Mouse (Mus musculus) stomach, embryonic 14.5 days (tissue): ENCODE data around the gene Rnase12. TPM values are rescaled to one million over a fixed set of nuclear protein-coding genes. Genes with fewer than 3 reads are reported as not detected.
A peak's percentile ranks its signal among the peaks of the same experiment; 100 is the strongest.
"Not testable (repeated sequence)": the region's sequence is repeated elsewhere in the genome, so short reads cannot be mapped to it uniquely, and the experiment has no call there.

Experiments used
- ATAC-seq: fragments of 200-750 bp; cut with Nextera tagmentation; 2 replicates; pipeline ENCODE4 v1.8.0; 2017; ENCODE audit warnings: low read depth, moderate TSS enrichment; ENCODE audit not compliant: insufficient number of reproducible peaks, insufficient read depth, low FRiP score
- H3K27ac ChIP-seq: fragments of 300-500 bp; sonication (generic); 2 replicates; pipeline ENCODE4 v1.5.1; 2014; ENCODE audit warnings: mild to moderate bottlenecking, low read length, moderate library complexity, mixed read lengths
- H3K27me3 ChIP-seq: fragments of 300-500 bp; sonication (generic); 2 replicates; pipeline ENCODE4 v1.6.1; 2014; ENCODE audit warnings: low read length, control low read depth, mixed read lengths; ENCODE audit not compliant: control insufficient read depth, insufficient read depth
- H3K36me3 ChIP-seq: fragments of 300-500 bp; sonication (generic); 2 replicates; pipeline ENCODE4 v1.6.1; 2014; ENCODE audit warnings: mild to moderate bottlenecking, control low read depth, low read length, moderate library complexity, mixed read lengths; ENCODE audit not compliant: control insufficient read depth, insufficient read depth
- H3K4me1 ChIP-seq: fragments of 300-500 bp; sonication (generic); 2 replicates; pipeline ENCODE4 v1.6.1; 2014; ENCODE audit warnings: low read length, control low read depth, mixed read lengths; ENCODE audit not compliant: control insufficient read depth, insufficient read depth
- H3K4me2 ChIP-seq: fragments of 300-500 bp; sonication (generic); replicated peaks from 2 replicates; pipeline ENCODE4 v1.6.1; 2014; ENCODE audit warnings: low read depth, low read length, control low read depth
- H3K4me3 ChIP-seq: fragments of 300-500 bp; sonication (generic); 2 replicates; pipeline ENCODE4 v1.5.1; 2014; ENCODE audit warnings: low read depth, low read length, control low read depth
- H3K9ac ChIP-seq: fragments of 300-500 bp; sonication (generic); replicated peaks from 2 replicates; pipeline ENCODE4 v1.6.1; 2014; ENCODE audit warnings: low read depth, mild to moderate bottlenecking, control low read depth, low read length, moderate library complexity, mixed read lengths
- H3K9me3 ChIP-seq: fragments of 300-500 bp; sonication (generic); 2 replicates; pipeline ENCODE4 v1.6.1; 2016; ENCODE audit warnings: low read depth, low read length, control low read depth; ENCODE audit not compliant: control insufficient read depth
- WGBS: fragments of 180-500 bp; shearing (Covaris S2); extraction: QIAGEN DNeasy Blood & Tissue Kit; methylation state at CpG from one replicate; pipeline ENCODE4 v1.1.7; 2014; 5-methylcytosine and 5-hydroxymethylcytosine counted together
- polyA plus RNA-seq: library from polyadenylated mRNA; unstranded; fragments of >200 nt; fragmentation: Nextera tagmentation; extraction: Ambion mirVana; gene quantifications from 2 replicates; pipeline ENCODE4 v1.2.1, GENCODE M21; 2014

The Rnase12 gene
- polyA plus RNA-seq, result 0.80 TPM in 1 of 2 replicates, not detected in the other

- Histone ChIP-seq H3K9ac (no peak within 1 kb of the TSS), H3K36me3 (no peaks in the 10 kb centered on the region), H3K4me1 (0 out of 2 replicates have a peak, but pooled peaks cover 6% of the 10 kb centered on the region), H3K27ac (no peak within 1 kb of the TSS), H3K9me3 (no peaks in the 10 kb centered on the region), H3K4me3 (no peak within 1 kb of the TSS), H3K27me3 (no peaks in the 10 kb centered on the region), H3K4me2 (no peak within 1 kb of the TSS)
- ATAC-seq, result no peak
- WGBS, result 53% methylated on average over 9 of the region's 9 CpGs
These were observed at the start of gene Rnase12 for GRCm38 (mm10) chr14:51057401-51057831. TSS of gene Rnase12 (minus strand) at chr14:51057661.

GRCm38 (mm10) chr14:51106449-51106967 lies 49.0 kb upstream of the Rnase12 start:
- no peak for ATAC-seq
- H3K27me3 ChIP-seq, result no peaks in the 10 kb centered on the region
- H3K4me3 ChIP-seq, result no peak overlapping the region
- no peak overlapping the region for H3K27ac ChIP-seq
- 0 out of 2 replicates have a peak, but pooled peaks cover 4% of the 10 kb centered on the region for H3K36me3 ChIP-seq
- no peaks in the 10 kb centered on the region for H3K9me3 ChIP-seq
- no peak overlapping the region for H3K9ac ChIP-seq
- H3K4me1 ChIP-seq, result no peaks in the 10 kb centered on the region
- H3K4me2 ChIP-seq, result no peak overlapping the region

GRCm38 (mm10) chr14:51104366-51104765 lies 46.9 kb upstream of the Rnase12 start:
- H3K36me3 ChIP-seq, result 0 out of 2 replicates have a peak, but pooled peaks cover 4% of the 10 kb centered on the region

GRCm38 (mm10) chr14:51103217-51103616 lies 45.8 kb upstream of the Rnase12 start:
- Histone ChIP-seq H3K4me2 (no peak overlapping the region), H3K4me3 (no peak overlapping the region), H3K9me3 (no peaks in the 10 kb centered on the region), H3K9ac (no peak overlapping the region), H3K27ac (no peak overlapping the region), H3K27me3 (no peaks in the 10 kb centered on the region), H3K36me3 (0 out of 2 replicates have a peak, but pooled peaks cover 4% of the 10 kb centered on the region), H3K4me1 (no peaks in the 10 kb centered on the region)
- no peak for ATAC-seq
- WGBS, result 63% methylated on average over 3 of the region's 3 CpGs

More at GRCm38 (mm10) chr14:51104366-51104765, 46.9 kb upstream of the Rnase12 start:
- no peaks in the 10 kb centered on the region for H3K9me3 ChIP-seq
- ATAC-seq, result no peak
- H3K4me2 ChIP-seq, result no peak overlapping the region
- H3K27ac ChIP-seq, result no peak overlapping the region
- no peak overlapping the region for H3K4me3 ChIP-seq
- H3K4me1 ChIP-seq, result no peaks in the 10 kb centered on the region
- 75% methylated on average over 2 of the region's 2 CpGs for WGBS
- no peak overlapping the region for H3K9ac ChIP-seq
- no peaks in the 10 kb centered on the region for H3K27me3 ChIP-seq

- no peak overlapping the region for H3K4me3 ChIP-seq
- no peak overlapping the region for H3K9ac ChIP-seq
- no peaks in the 10 kb centered on the region for H3K9me3 ChIP-seq
- H3K27me3 ChIP-seq, result no peaks in the 10 kb centered on the region
- 70% methylated on average over 9 of the region's 9 CpGs for WGBS
- 0 out of 2 replicates have a peak, but pooled peaks cover 4% of the 10 kb centered on the region for H3K36me3 ChIP-seq
- no peaks in the 10 kb centered on the region for H3K4me1 ChIP-seq
- no peak for ATAC-seq
- H3K27ac ChIP-seq, result no peak overlapping the region
- H3K4me2 ChIP-seq, result no peak overlapping the region
These were observed 43.8 kb upstream of the Rnase12 start for GRCm38 (mm10) chr14:51101284-51101683.

- 96% methylated on average over 11 of the region's 11 CpGs for WGBS
- Histone ChIP-seq H3K36me3 (no peaks in the 10 kb centered on the region), H3K4me2 (no peak overlapping the region), H3K4me1 (0 out of 2 replicates have a peak, but pooled peaks cover 2% of the 10 kb centered on the region), H3K9me3 (no peaks in the 10 kb centered on the region), H3K27me3 (no peaks in the 10 kb centered on the region), H3K27ac (no peak overlapping the region), H3K9ac (no peak overlapping the region), H3K4me3 (no peak overlapping the region)
- no peak for ATAC-seq
These were observed 41.5 kb upstream of the Rnase12 start for GRCm38 (mm10) chr14:51098921-51099320.

GRCm38 (mm10) chr14:51098300-51098699 lies 40.8 kb upstream of the Rnase12 start:
- not testable (repeated sequence) for H3K27me3 ChIP-seq, ATAC-seq, H3K27ac ChIP-seq, H3K36me3 ChIP-seq, H3K9ac ChIP-seq, H3K4me2 ChIP-seq, H3K9me3 ChIP-seq, H3K4me1 ChIP-seq, H3K4me3 ChIP-seq
- WGBS, result 40% methylated on average over 1 of the region's 1 CpGs

- ATAC-seq, result peak; percentile 73
- no peak overlapping the region for H3K9ac ChIP-seq
- 33% methylated on average over 9 of the region's 9 CpGs for WGBS
These were observed 38.5 kb upstream of the Rnase12 start for GRCm38 (mm10) chr14:51095736-51096524.

More at GRCm38 (mm10) chr14:51095736-51096524, 38.5 kb upstream of the Rnase12 start:
- Histone ChIP-seq H3K4me1 (0 out of 2 replicates have a peak, but pooled peaks cover 7% of the 10 kb centered on the region), H3K4me3 (no peak overlapping the region), H3K36me3 (no peaks in the 10 kb centered on the region), H3K27ac (no peak overlapping the region; the same call in 1 of the 2 replicates), H3K9me3 (no peaks in the 10 kb centered on the region), H3K4me2 (no peak overlapping the region), H3K27me3 (no peaks in the 10 kb centered on the region)
